Mouse (Mus musculus) left cerebral cortex, adult 2 months (tissue): ENCODE results near the gene Dpagt1. TPM values are rescaled to one million over a fixed set of nuclear protein-coding genes. Genes with fewer than 3 reads are reported as not detected.
A peak's percentile ranks its signal among the peaks of the same experiment; 100 is the strongest.
"Not testable (repeated sequence)": the region's sequence is repeated elsewhere in the genome, so short reads cannot be mapped to it uniquely, and the experiment has no call there.

Experiments used
- DNase-seq, 2 experiments: peaks; one replicate each; pipeline ENCODE4 v3.0.0; 2021 to 2022; ENCODE audit warnings: low spot score in 2 of 2, mixed read lengths in 1 of 2; ENCODE audit errors: extremely low spot score in 1 of 2
- H3K27ac ChIP-seq: fragments of 200-600 bp; 2 replicates; pipeline ENCODE4 v1.8.1; 2022
- H3K4me3 ChIP-seq: fragments of 200-600 bp; 2 replicates; pipeline ENCODE4 v1.8.1; 2022
- CTCF ChIP-seq: fragments of 200-600 bp; IDR thresholded peaks from 2 replicates; pipeline ENCODE4 v1.8.1; 2022; ENCODE audit warnings: antibody characterized with exemption, mild to moderate bottlenecking, moderate library complexity
- intact Hi-C: fragments of 180-260 bp; cut with DNase I; formaldehyde crosslinking; loops from one replicate; pipeline ENCODE4 v1.15.1; 2025
- total RNA-seq, 2 experiments: library from RNA; stranded (reverse); gene quantifications; 2 replicates each; pipeline ENCODE4 v1.2.3; 2021

Gene Dpagt1
- total RNA-seq, 2 experiments from 2014 or later = 13.8 to 14.6 TPM

- DNase-seq = peak; percentile 85 to 91
- Histone ChIP-seq H3K27ac (peak within 1 kb of the TSS; percentile 93), H3K4me3 (peak within 1 kb of the TSS; percentile 71)
- intact Hi-C loops = no loop called here
- no peak for TF ChIP-seq CTCF
These were observed 5.7 kb upstream of the Dpagt1 start, which contains the start of gene C2cd2l for GRCm38 (mm10) chr9:44319887-44320798. C2cd2l (minus strand) TSS chr9:44320285.

GRCm38 (mm10) chr9:44320799-44321133 lies 5.1 kb upstream of the Dpagt1 start:
- peak overlapping the region; percentile 71 for H3K4me3 ChIP-seq
- intact Hi-C loops = no loop called here
- DNase-seq = no peak
- peak overlapping the region; percentile 89 for H3K27ac ChIP-seq
- no peak for TF ChIP-seq CTCF

GRCm38 (mm10) chr9:44323656-44324055 lies 2.2 kb upstream of the Dpagt1 start:
- intact Hi-C loops, H3K4me3 ChIP-seq, H3K27ac ChIP-seq, DNase-seq: not testable (repeated sequence)

GRCm38 (mm10) chr9:44324147-44324546 lies 1.7 kb upstream of the Dpagt1 start:
- TF ChIP-seq CTCF = no peak
- Histone ChIP-seq H3K4me3 (no peak overlapping the region), H3K27ac (no peak overlapping the region)
- DNase-seq = no peak
- intact Hi-C loops = no loop called here

GRCm38 (mm10) chr9:44325032-44325767 lies 619 bp upstream of the Dpagt1 start:
- peak overlapping the region; percentile 84 for H3K4me3 ChIP-seq
- intact Hi-C loops, DNase-seq: not testable (repeated sequence)
- H3K27ac ChIP-seq = peak overlapping the region; percentile 86

- Histone ChIP-seq H3K27ac (peak overlapping the region; percentile 86), H3K4me3 (peak overlapping the region; percentile 84)
- intact Hi-C loops = loop anchor here (1.0 kb wide), 1 partner anchor 8 kb away; the partner anchor contains the start of gene H2afx
- TF ChIP-seq CTCF = no peak; the same call in 1 of the 2 replicates
- peak; percentile 73 to 81 for DNase-seq
These were observed 698 bp downstream of the Dpagt1 start for GRCm38 (mm10) chr9:44326371-44327063.

- Histone ChIP-seq H3K27ac (peak overlapping the region; percentile 86), H3K4me3 (peak overlapping the region; percentile 84)
- no peak for TF ChIP-seq CTCF
- DNase-seq = no peak
- intact Hi-C loops = no loop called here
These were observed 1.4 kb downstream of the Dpagt1 start for GRCm38 (mm10) chr9:44327064-44327711.

- no peak for TF ChIP-seq CTCF
- Histone ChIP-seq H3K27ac (no peak overlapping the region), H3K4me3 (no peak overlapping the region)
- intact Hi-C loops = no loop called here
- DNase-seq = no peak
These were observed 2.1 kb downstream of the Dpagt1 start for GRCm38 (mm10) chr9:44327926-44328325.

- intact Hi-C loops = loop anchor here (5.0 kb wide), 1 partner anchor 33 kb away; no protein-coding TSS in a partner anchor
- no peak for DNase-seq
- no peak overlapping the region for H3K27ac ChIP-seq
These were observed 4.9 kb downstream of the Dpagt1 start for GRCm38 (mm10) chr9:44330736-44331135.

GRCm38 (mm10) chr9:44332918-44333638 lies 7.3 kb downstream of the Dpagt1 start:
- intact Hi-C loops = loop anchor here (5.0 kb wide), 1 partner anchor 36 kb away; no protein-coding TSS in a partner anchor
- DNase-seq = no peak
- Histone ChIP-seq H3K27ac (no peak overlapping the region), H3K4me3 (no peak overlapping the region)
- TF ChIP-seq CTCF = no peak

More at GRCm38 (mm10) chr9:44330736-44331135, 4.9 kb downstream of the Dpagt1 start:
- no peak for TF ChIP-seq CTCF
- no peak overlapping the region for H3K4me3 ChIP-seq
